Mouse (Mus musculus): ENCODE measurements around the gene Zfpm1. TPM values are rescaled to one million over a fixed set of nuclear protein-coding genes. Genes with fewer than 3 reads are reported as not detected.
A peak's percentile ranks its signal among the peaks of the same experiment; 100 is the strongest.

Gene Zfpm1
- polyA plus RNA-seq, 1 experiment from 2014 or later: 2.8 TPM

- H3K27me3 ChIP-seq: 0 out of 2 replicates have a peak, but pooled peaks cover 6% of the 10 kb centered on the region
- H3K9ac ChIP-seq: no peak overlapping the region
- H3K27ac ChIP-seq: no peak overlapping the region
- H3K36me3 ChIP-seq: no peaks in the 10 kb centered on the region
- 63% methylated on average over 9 of the region's 9 CpGs for WGBS
- ATAC-seq (ENCODE audit: insufficient number of reproducible peaks, insufficient read depth, low FRiP score, low TSS enrichment): no peak
- H3K4me1 ChIP-seq: no peaks in the 10 kb centered on the region
- H3K4me2 ChIP-seq (replicated peaks): no peak overlapping the region
- H3K4me3 ChIP-seq: no peak overlapping the region
- no peaks in the 10 kb centered on the region for H3K9me3 ChIP-seq
Observed at GRCm38 (mm10) chr8:122355642-122356606, 74.0 kb downstream of the Zfpm1 start.

GRCm38 (mm10) chr8:122357202-122357601 lies 75.3 kb downstream of the Zfpm1 start:
- H3K27me3 ChIP-seq: peaks cover 10% of the 10 kb centered on the region
- no peak overlapping the region for H3K27ac ChIP-seq
- no peak overlapping the region for H3K9ac ChIP-seq
- 62% methylated on average over 11 of the region's 11 CpGs for WGBS
- no peaks in the 10 kb centered on the region for H3K36me3 ChIP-seq
- H3K4me3 ChIP-seq: no peak overlapping the region
- H3K4me2 ChIP-seq (replicated peaks): no peak overlapping the region
- no peaks in the 10 kb centered on the region for H3K9me3 ChIP-seq
- peaks cover 3% of the 10 kb centered on the region; the same call in 1 of the 2 replicates for H3K4me1 ChIP-seq
- no peak for ATAC-seq (ENCODE audit: insufficient number of reproducible peaks, insufficient read depth, low FRiP score, low TSS enrichment)

- Histone ChIP-seq H3K27ac (no peak overlapping the region), H3K4me1 (peaks cover 8% of the 10 kb centered on the region; the same call in 1 of the 2 replicates), H3K27me3 (peaks cover 12% of the 10 kb centered on the region), H3K36me3 (no peaks in the 10 kb centered on the region), H3K4me3 (no peak overlapping the region), H3K4me2 (replicated peaks) (no peak overlapping the region), H3K9me3 (no peaks in the 10 kb centered on the region), H3K9ac (no peak overlapping the region)
- 81% methylated on average over 5 of the region's 5 CpGs for WGBS
- ATAC-seq (ENCODE audit: insufficient number of reproducible peaks, insufficient read depth, low FRiP score, low TSS enrichment): no peak
Observed at GRCm38 (mm10) chr8:122357641-122358040, 75.7 kb downstream of the Zfpm1 start.

GRCm38 (mm10) chr8:122359111-122359775 lies 77.3 kb downstream of the Zfpm1 start:
- ATAC-seq (ENCODE audit: insufficient number of reproducible peaks, insufficient read depth, low FRiP score, low TSS enrichment): no peak
- Histone ChIP-seq H3K9ac (no peak overlapping the region), H3K4me2 (replicated peaks) (no peak overlapping the region), H3K27me3 (peaks cover 12% of the 10 kb centered on the region), H3K4me3 (no peak overlapping the region), H3K4me1 (peaks cover 11% of the 10 kb centered on the region; the same call in 1 of the 2 replicates), H3K27ac (no peak overlapping the region), H3K36me3 (no peaks in the 10 kb centered on the region), H3K9me3 (no peaks in the 10 kb centered on the region)
- WGBS: 80% methylated on average over 15 of the region's 15 CpGs

- H3K9me3 ChIP-seq: no peaks in the 10 kb centered on the region
- no peaks in the 10 kb centered on the region for H3K36me3 ChIP-seq
- peaks cover 11% of the 10 kb centered on the region; the same call in 1 of the 2 replicates for H3K4me1 ChIP-seq
- no peak within 1 kb of the TSS for H3K4me3 ChIP-seq
- peaks cover 12% of the 10 kb centered on the region for H3K27me3 ChIP-seq
- no peak within 1 kb of the TSS for H3K27ac ChIP-seq
- WGBS: 73% methylated on average over 7 of the region's 7 CpGs
- no peak for ATAC-seq (ENCODE audit: insufficient number of reproducible peaks, insufficient read depth, low FRiP score, low TSS enrichment)
- H3K9ac ChIP-seq: no peak within 1 kb of the TSS
- H3K4me2 ChIP-seq (replicated peaks): no peak within 1 kb of the TSS
Observed at GRCm38 (mm10) chr8:122360696-122361416, 78.9 kb downstream of the Zfpm1 start, which contains the start of gene Trhr2. Gene Trhr2 (minus strand): TSS chr8:122360746.

- ATAC-seq (ENCODE audit: insufficient number of reproducible peaks, insufficient read depth, low FRiP score, low TSS enrichment): 0 out of 2 replicates have a peak, but pooled peaks have one; percentile 29
- Histone ChIP-seq H3K4me2 (replicated peaks) (no peak overlapping the region), H3K9ac (peak overlapping the region; percentile 2; the same call in 1 of the 2 replicates), H3K9me3 (no peaks in the 10 kb centered on the region), H3K27me3 (peaks cover 7% of the 10 kb centered on the region), H3K36me3 (no peaks in the 10 kb centered on the region), H3K4me1 (peaks cover 11% of the 10 kb centered on the region; the same call in 1 of the 2 replicates), H3K4me3 (0 out of 2 replicates have a peak overlapping the region, but pooled peaks have one; percentile 0), H3K27ac (0 out of 2 replicates have a peak overlapping the region, but pooled peaks have one; percentile 25)
- WGBS: 32% methylated on average over 5 of the region's 5 CpGs
Observed at GRCm38 (mm10) chr8:122362271-122362670, 80.3 kb downstream of the Zfpm1 start.

GRCm38 (mm10) chr8:122362967-122363366 lies 81.0 kb downstream of the Zfpm1 start:
- H3K4me3 ChIP-seq: no peak overlapping the region
- peaks cover 5% of the 10 kb centered on the region for H3K27me3 ChIP-seq
- no peak overlapping the region for H3K27ac ChIP-seq
- H3K4me1 ChIP-seq: peaks cover 11% of the 10 kb centered on the region; the same call in 1 of the 2 replicates
- no peaks in the 10 kb centered on the region for H3K9me3 ChIP-seq
- ATAC-seq (ENCODE audit: insufficient number of reproducible peaks, insufficient read depth, low FRiP score, low TSS enrichment): 0 out of 2 replicates have a peak, but pooled peaks have one; percentile 17
- no peak overlapping the region for H3K4me2 ChIP-seq (replicated peaks)
- WGBS: 29% methylated on average over 8 of the region's 8 CpGs
- no peaks in the 10 kb centered on the region for H3K36me3 ChIP-seq
- H3K9ac ChIP-seq: no peak overlapping the region

GRCm38 (mm10) chr8:122368494-122368893 lies 86.6 kb downstream of the Zfpm1 start:
- ATAC-seq (ENCODE audit: insufficient number of reproducible peaks, insufficient read depth, low FRiP score, low TSS enrichment): no peak
- no peaks in the 10 kb centered on the region for H3K36me3 ChIP-seq

GRCm38 (mm10) chr8:122369665-122370064 lies 87.7 kb downstream of the Zfpm1 start:
- no peaks in the 10 kb centered on the region for H3K36me3 ChIP-seq
- H3K4me2 ChIP-seq (replicated peaks): no peak overlapping the region
- H3K27ac ChIP-seq: no peak overlapping the region
- H3K9me3 ChIP-seq: no peaks in the 10 kb centered on the region
- H3K27me3 ChIP-seq: no peaks in the 10 kb centered on the region
- ATAC-seq (ENCODE audit: insufficient number of reproducible peaks, insufficient read depth, low FRiP score, low TSS enrichment): 0 out of 2 replicates have a peak, but pooled peaks have one; percentile 66
- WGBS: 10% methylated on average over 9 of the region's 9 CpGs
- H3K4me3 ChIP-seq: no peak overlapping the region
- H3K9ac ChIP-seq: no peak overlapping the region
- H3K4me1 ChIP-seq: no peaks in the 10 kb centered on the region

More at GRCm38 (mm10) chr8:122368494-122368893, 86.6 kb downstream of the Zfpm1 start:
- Histone ChIP-seq H3K27me3 (no peaks in the 10 kb centered on the region), H3K9ac (no peak overlapping the region), H3K4me3 (no peak overlapping the region), H3K4me2 (replicated peaks) (no peak overlapping the region), H3K9me3 (no peaks in the 10 kb centered on the region), H3K4me1 (no peaks in the 10 kb centered on the region), H3K27ac (no peak overlapping the region)
- 70% methylated on average over 10 of the region's 10 CpGs for WGBS

- 77% methylated on average over 6 of the region's 6 CpGs for WGBS
- no peak overlapping the region for H3K27ac ChIP-seq
- H3K9ac ChIP-seq: no peak overlapping the region
- H3K9me3 ChIP-seq: no peaks in the 10 kb centered on the region
- H3K4me1 ChIP-seq: peaks cover 5% of the 10 kb centered on the region; the same call in 1 of the 2 replicates
- H3K36me3 ChIP-seq: no peaks in the 10 kb centered on the region
- no peak overlapping the region for H3K4me2 ChIP-seq (replicated peaks)
- H3K4me3 ChIP-seq: no peak overlapping the region
- ATAC-seq (ENCODE audit: insufficient number of reproducible peaks, insufficient read depth, low FRiP score, low TSS enrichment): no peak
- H3K27me3 ChIP-seq: no peaks in the 10 kb centered on the region
Observed at GRCm38 (mm10) chr8:122371706-122372105, 89.8 kb downstream of the Zfpm1 start.

- Histone ChIP-seq H3K4me3 (no peak overlapping the region), H3K4me1 (peaks cover 19% of the 10 kb centered on the region), H3K36me3 (peaks cover 11% of the 10 kb centered on the region; the same call in 1 of the 2 replicates), H3K9me3 (no peaks in the 10 kb centered on the region), H3K27ac (no peak overlapping the region), H3K4me2 (replicated peaks) (peak overlapping the region; percentile 83; the same call in 1 of the 2 replicates), H3K27me3 (no peaks in the 10 kb centered on the region), H3K9ac (no peak overlapping the region)
- no peak for ATAC-seq (ENCODE audit: insufficient number of reproducible peaks, insufficient read depth, low FRiP score, low TSS enrichment)
- 89% methylated on average over 7 of the region's 7 CpGs for WGBS
Observed at GRCm38 (mm10) chr8:122375320-122375719, 93.4 kb downstream of the Zfpm1 start.
